ENCODE assay signal across 8 mouse cellular contexts in genomic region chr19:5098363-5099143, GRCm38 (mm10). TPM values are rescaled to one million over a fixed set of nuclear protein-coding genes. Genes with fewer than 3 reads are reported as not detected.
DNase-seq lines count a peak whose midpoint lies in the region; ATAC-seq and TF ChIP-seq lines count a peak whose summit lies in the region.

Gene Cnih2 (minus strand): TSS chr19:5098521.

- peak; percentile 56 for ATAC-seq in liver, embryonic 14.5 days (ENCODE audit: insufficient read depth)
- peak; percentile 67 for ATAC-seq in neural tube, embryonic 15.5 days (ENCODE audit: low FRiP score)

- peak; percentile 48 for DNase-seq in urinary bladder, postnatal 25 days (ENCODE audit: low spot score)
- DNase-seq in urinary bladder, postnatal 4 days (ENCODE audit: low spot score in 2 of 2): no peak
- peak; percentile 81 for DNase-seq in cerebellum, adult 9-11 months
- peak; percentile 29 to 49 for DNase-seq in heart, adult 9 months (ENCODE audit: low spot score in 2 of 2)
- DNase-seq in kidney, postnatal 10 days: peak; percentile 81
- no peak for DNase-seq in liver, embryonic 14.5 days (ENCODE audit: low read depth in 3 of 3, low spot score in 3 of 3)
- no peak for DNase-seq in adipocyte (ENCODE audit: low spot score)

- no peak for TF ChIP-seq CTCF in liver, embryonic 14.5 days (IDR thresholded peaks at IDR 0.05; ENCODE audit: low read depth)

- H3K9ac ChIP-seq in liver, embryonic 14.5 days (replicated peaks): 0 out of 2 replicates have a peak within 1 kb of the TSS, but pooled peaks have one; percentile 13
- peak within 1 kb of the TSS; percentile 99 for H3K9ac ChIP-seq in neural tube, embryonic 15.5 days (replicated peaks)

- no peaks in the 10 kb centered on the region; the same call in none of the 2 replicates for H3K27me3 ChIP-seq in liver, embryonic 14.5 days (ENCODE audit: control insufficient read depth, insufficient read depth, low read length)
- H3K27me3 ChIP-seq in neural tube, embryonic 15.5 days (replicated peaks): no peaks in the 10 kb centered on the region

- TF ChIP-seq EP300 in liver, embryonic 14.5 days (IDR thresholded peaks at IDR 0.05; ENCODE audit: low read depth): no peak

- no peaks in the 10 kb centered on the region for H3K9me3 ChIP-seq in liver, embryonic 14.5 days (ENCODE audit: control insufficient read depth, low read length)
- H3K9me3 ChIP-seq in neural tube, embryonic 15.5 days (replicated peaks): no peaks in the 10 kb centered on the region

- no peak within 1 kb of the TSS for H3K27ac ChIP-seq in liver, embryonic 14.5 days
- H3K27ac ChIP-seq in neural tube, embryonic 15.5 days (replicated peaks): peak within 1 kb of the TSS; percentile 95

- 6% methylated on average over 41 of the region's 48 CpGs for WGBS in liver, embryonic 14.5 days (ENCODE audit: insufficient replicate concordance)
- whole genome bisulfite sequencing in neural tube, embryonic 15.5 days: 4% methylated on average over 37 of the region's 48 CpGs

- H3K4me1 ChIP-seq in liver, embryonic 14.5 days (replicated peaks; ENCODE audit: control insufficient read depth in 2 of 2, insufficient read depth in 2 of 2, low read length in 1 of 2): peaks cover 4 to 13% of the 10 kb centered on the region in 2 experiments
- peaks cover 57% of the 10 kb centered on the region for H3K4me1 ChIP-seq in neural tube, embryonic 15.5 days

- peaks cover 5% of the 10 kb centered on the region for H3K36me3 ChIP-seq in liver, embryonic 14.5 days (replicated peaks; ENCODE audit: control insufficient read depth, insufficient read depth, low read depth)
- peaks cover 44% of the 10 kb centered on the region for H3K36me3 ChIP-seq in neural tube, embryonic 15.5 days

- H3K4me2 ChIP-seq in liver, embryonic 14.5 days (ENCODE audit: low read depth): peak within 1 kb of the TSS; percentile 75
- H3K4me2 ChIP-seq in neural tube, embryonic 15.5 days: peak within 1 kb of the TSS; percentile 80

- H3K4me3 ChIP-seq in liver, embryonic 14.5 days (ENCODE audit: insufficient read depth in 1 of 2, low read depth in 2 of 2, low read length in 2 of 2): peak within 1 kb of the TSS in 1 of 2 experiments; percentile 43; a peak in 3 of 4 replicates
- H3K4me3 ChIP-seq in neural tube, embryonic 15.5 days (replicated peaks): peak within 1 kb of the TSS; percentile 90

RNA-seq across cellular contexts. Expression of gene Cnih2, which starts in this region (rescaled TPM):
- polyA plus RNA-seq in liver, embryonic 14.5 days (2012; rRNA removed): 0.63 and 1.0 TPM in 2 replicates
- 0.50 and 0.73 TPM in 2 replicates for polyA plus RNA-seq in liver, embryonic 14.5 days (2014; fragmentation: Nextera tagmentation; extraction: Ambion mirVana)
- 294 and 369 TPM in 2 replicates for polyA plus RNA-seq in neural tube, embryonic 15.5 days (2015; fragmentation: Nextera tagmentation; extraction: Ambion mirVana)

Comparison
In these comparisons a context has a peak if more than half of its experiments do, and no peak if none do; other contexts are left out.
1. RNA of gene Cnih2 (polyA plus RNA-seq): 294 to 369 TPM in neural tube, embryonic 15.5 days; 0.50 to 1.0 TPM in liver, embryonic 14.5 days; every median in the first group is over 100 times any median in the second.
2. DNase-seq: peak in urinary bladder, postnatal 25 days (single experiment), cerebellum, adult 9-11 months (single experiment), heart, adult 9 months (2 of 2) and kidney, postnatal 10 days (single experiment); none in urinary bladder, postnatal 4 days (0 of 2), liver, embryonic 14.5 days (0 of 3) and adipocyte (single experiment).